Mouse (Mus musculus): Measurements from ENCODE around the gene Atp6v1a. TPM values are rescaled to one million over a fixed set of nuclear protein-coding genes. Genes with fewer than 3 reads are reported as not detected.

Gene Atp6v1a
- 59.6 and 65.5 TPM in 2 replicates for polyA plus RNA-seq (2016; fragmentation: Nextera tagmentation; extraction: Ambion mirVana)

GRCm38 (mm10) chr16:44139536-44140185 lies at the start of gene Atp6v1a, which contains the start of gene Naa50:
Gene Atp6v1a, minus strand, starts transcription at chr16:44139705.
Gene Naa50, plus strand, starts transcription at chr16:44139830.
- no peaks in the 10 kb centered on the region for H3K36me3 ChIP-seq
- peak within 1 kb of the TSS; percentile 94 for H3K4me3 ChIP-seq
- WGBS: under 1% methylated on average over 70 of the region's 71 CpGs
- peaks cover 15% of the 10 kb centered on the region for H3K4me1 ChIP-seq
- H3K9ac ChIP-seq: peak within 1 kb of the TSS; percentile 90
- peak; percentile 89 for ATAC-seq (ENCODE audit: low FRiP score)
- H3K27me3 ChIP-seq: no peaks in the 10 kb centered on the region
- peak within 1 kb of the TSS; percentile 95 for H3K4me2 ChIP-seq (replicated peaks)
- no peaks in the 10 kb centered on the region for H3K9me3 ChIP-seq (replicated peaks)
- peak within 1 kb of the TSS; percentile 98 for H3K27ac ChIP-seq

GRCm38 (mm10) chr16:44188766-44189165 lies 49.3 kb upstream of the Atp6v1a start:
- ATAC-seq (ENCODE audit: low FRiP score): no peak
- 89% methylated on average over 3 of the region's 3 CpGs for WGBS

DNA sequence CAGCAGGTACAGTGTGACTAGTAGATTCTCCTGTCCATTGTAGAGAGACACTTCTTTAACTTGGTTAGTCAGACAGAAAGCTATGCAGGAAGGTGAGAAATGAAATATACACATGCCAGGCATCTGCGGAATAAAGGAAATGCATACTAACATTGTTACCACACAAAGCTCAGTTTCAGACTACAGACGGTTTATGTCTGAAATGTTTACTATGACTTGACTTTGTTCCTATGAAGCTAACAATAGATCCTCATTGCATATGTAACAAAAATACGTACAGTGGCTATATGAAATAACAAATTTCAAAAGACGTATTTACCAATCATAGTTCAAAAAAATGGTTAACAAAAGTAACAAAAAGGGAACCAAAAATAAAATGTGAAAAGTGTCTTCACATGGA lies 47.7 kb upstream of the Atp6v1a start:
- Histone ChIP-seq H3K4me3 (no peak overlapping the region), H3K4me2 (replicated peaks) (no peak overlapping the region), H3K9me3 (replicated peaks) (0 out of 2 replicates have a peak, but pooled peaks cover 5% of the 10 kb centered on the region), H3K9ac (no peak overlapping the region), H3K27me3 (no peaks in the 10 kb centered on the region), H3K27ac (no peak overlapping the region), H3K36me3 (0 out of 2 replicates have a peak, but pooled peaks cover 4% of the 10 kb centered on the region), H3K4me1 (no peaks in the 10 kb centered on the region)
- 96% methylated on average over 4 of the region's 4 CpGs for WGBS
- no peak for ATAC-seq (ENCODE audit: low FRiP score)

More at GRCm38 (mm10) chr16:44188766-44189165, 49.3 kb upstream of the Atp6v1a start:
- Histone ChIP-seq H3K27ac (no peak overlapping the region), H3K36me3 (0 out of 2 replicates have a peak, but pooled peaks cover 4% of the 10 kb centered on the region), H3K9ac (no peak overlapping the region), H3K4me3 (no peak overlapping the region), H3K9me3 (replicated peaks) (0 out of 2 replicates have a peak, but pooled peaks cover 5% of the 10 kb centered on the region), H3K4me1 (no peaks in the 10 kb centered on the region), H3K27me3 (no peaks in the 10 kb centered on the region), H3K4me2 (replicated peaks) (no peak overlapping the region)

DNA sequence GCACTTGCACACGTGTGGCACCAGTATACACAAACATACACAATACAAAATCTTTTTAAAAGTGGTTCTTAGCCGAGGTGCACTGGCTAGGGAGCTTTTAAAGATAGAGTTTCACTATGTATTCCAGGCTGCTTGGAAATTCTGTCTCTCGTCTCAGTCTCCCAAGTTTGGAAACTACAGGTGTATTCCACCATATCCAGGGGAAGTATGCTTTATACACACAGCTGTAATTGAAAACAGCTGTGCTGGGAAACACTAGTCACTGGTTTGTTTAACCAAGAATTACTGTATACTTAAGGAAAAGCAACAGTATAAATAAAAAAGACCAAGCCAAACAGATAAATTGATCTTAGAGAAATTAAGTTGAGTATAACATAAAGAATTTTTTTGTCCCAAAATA lies 45.3 kb upstream of the Atp6v1a start:
- Histone ChIP-seq H3K4me1 (no peaks in the 10 kb centered on the region), H3K9ac (no peak overlapping the region), H3K27me3 (no peaks in the 10 kb centered on the region), H3K27ac (no peak overlapping the region), H3K9me3 (replicated peaks) (0 out of 2 replicates have a peak, but pooled peaks cover 5% of the 10 kb centered on the region), H3K4me2 (replicated peaks) (no peak overlapping the region), H3K36me3 (peaks cover 4% of the 10 kb centered on the region; the same call in 1 of the 2 replicates), H3K4me3 (no peak overlapping the region)
- no peak for ATAC-seq (ENCODE audit: low FRiP score)
- 80% methylated on average over 3 of the region's 3 CpGs for WGBS

- Histone ChIP-seq H3K27me3 (no peaks in the 10 kb centered on the region), H3K36me3 (no peaks in the 10 kb centered on the region; the same call in 1 of the 2 replicates), H3K27ac (no peak overlapping the region), H3K4me3 (no peak overlapping the region), H3K9me3 (replicated peaks) (no peaks in the 10 kb centered on the region), H3K9ac (no peak overlapping the region), H3K4me2 (replicated peaks) (no peak overlapping the region), H3K4me1 (no peaks in the 10 kb centered on the region)
- ATAC-seq (ENCODE audit: low FRiP score): no peak
- 93% methylated on average over 1 of the region's 1 CpGs for WGBS
These were observed 43.1 kb upstream of the Atp6v1a start for GRCm38 (mm10) chr16:44182597-44182996.

DNA sequence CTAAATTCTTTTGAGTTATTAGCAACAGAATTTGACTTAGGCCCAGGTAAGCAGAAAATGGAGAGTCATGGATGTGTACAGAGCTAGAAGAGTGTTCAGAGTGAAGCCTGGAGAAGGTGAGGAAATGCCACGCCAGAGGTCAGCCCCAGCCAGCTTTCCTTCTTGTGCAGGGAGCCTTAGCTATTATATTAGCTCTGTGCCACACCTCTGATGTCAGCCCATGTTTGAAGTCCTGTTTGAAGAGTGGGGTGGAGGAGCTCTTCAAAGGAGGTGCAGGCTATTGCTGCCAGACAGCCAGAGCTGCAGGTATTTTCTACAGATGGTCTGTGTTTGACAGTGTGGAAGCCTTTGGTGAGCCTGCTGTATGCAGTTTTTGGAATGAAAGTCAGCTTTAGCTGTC lies 39.0 kb upstream of the Atp6v1a start:
- Histone ChIP-seq H3K4me3 (no peak overlapping the region), H3K9me3 (replicated peaks) (no peaks in the 10 kb centered on the region), H3K9ac (no peak overlapping the region), H3K27ac (no peak overlapping the region), H3K27me3 (no peaks in the 10 kb centered on the region), H3K36me3 (no peaks in the 10 kb centered on the region; the same call in 1 of the 2 replicates), H3K4me2 (replicated peaks) (no peak overlapping the region), H3K4me1 (peaks cover 15% of the 10 kb centered on the region)
- no peak for ATAC-seq (ENCODE audit: low FRiP score)
- WGBS: 80% methylated on average over 1 of the region's 1 CpGs

DNA sequence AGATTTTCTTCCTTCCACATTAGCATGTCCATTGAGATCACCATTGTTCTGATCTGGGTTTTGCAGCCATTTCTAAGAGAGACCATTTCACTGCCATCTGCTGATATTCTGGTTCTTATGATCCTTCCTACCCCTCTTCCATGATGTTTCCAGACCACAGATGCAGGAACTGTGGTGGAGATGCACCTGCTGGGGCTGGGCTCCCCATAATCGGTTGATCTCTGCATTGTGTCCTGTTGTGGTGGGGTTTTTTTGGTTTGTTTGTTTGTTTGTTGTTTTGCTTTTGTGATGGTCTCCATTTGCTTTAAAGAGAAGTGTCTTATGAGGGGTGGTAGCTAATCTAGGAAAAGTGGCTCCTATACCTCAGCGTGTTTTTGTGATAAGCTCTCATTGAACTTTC lies 37.0 kb upstream of the Atp6v1a start:
- H3K4me2 ChIP-seq (replicated peaks): no peak overlapping the region
- H3K9me3 ChIP-seq (replicated peaks): no peaks in the 10 kb centered on the region
- no peak overlapping the region for H3K4me3 ChIP-seq
- no peaks in the 10 kb centered on the region for H3K27me3 ChIP-seq
- H3K36me3 ChIP-seq: no peaks in the 10 kb centered on the region
- H3K27ac ChIP-seq: no peak overlapping the region
- ATAC-seq (ENCODE audit: low FRiP score): no peak
- peaks cover 17% of the 10 kb centered on the region for H3K4me1 ChIP-seq
- WGBS: 92% methylated on average over 2 of the region's 2 CpGs
- H3K9ac ChIP-seq: no peak overlapping the region

- ATAC-seq (ENCODE audit: low FRiP score): no peak
- H3K27ac ChIP-seq: no peak overlapping the region
- peaks cover 17% of the 10 kb centered on the region for H3K4me1 ChIP-seq
- no peaks in the 10 kb centered on the region for H3K27me3 ChIP-seq
- peak overlapping the region; percentile 13; the same call in 1 of the 2 replicates for H3K4me2 ChIP-seq (replicated peaks)
- H3K36me3 ChIP-seq: no peaks in the 10 kb centered on the region
- WGBS: 90% methylated on average over 1 of the region's 1 CpGs
- no peaks in the 10 kb centered on the region for H3K9me3 ChIP-seq (replicated peaks)
- no peak overlapping the region for H3K9ac ChIP-seq
- no peak overlapping the region for H3K4me3 ChIP-seq
These were observed 35.5 kb upstream of the Atp6v1a start for GRCm38 (mm10) chr16:44175001-44175400.

DNA sequence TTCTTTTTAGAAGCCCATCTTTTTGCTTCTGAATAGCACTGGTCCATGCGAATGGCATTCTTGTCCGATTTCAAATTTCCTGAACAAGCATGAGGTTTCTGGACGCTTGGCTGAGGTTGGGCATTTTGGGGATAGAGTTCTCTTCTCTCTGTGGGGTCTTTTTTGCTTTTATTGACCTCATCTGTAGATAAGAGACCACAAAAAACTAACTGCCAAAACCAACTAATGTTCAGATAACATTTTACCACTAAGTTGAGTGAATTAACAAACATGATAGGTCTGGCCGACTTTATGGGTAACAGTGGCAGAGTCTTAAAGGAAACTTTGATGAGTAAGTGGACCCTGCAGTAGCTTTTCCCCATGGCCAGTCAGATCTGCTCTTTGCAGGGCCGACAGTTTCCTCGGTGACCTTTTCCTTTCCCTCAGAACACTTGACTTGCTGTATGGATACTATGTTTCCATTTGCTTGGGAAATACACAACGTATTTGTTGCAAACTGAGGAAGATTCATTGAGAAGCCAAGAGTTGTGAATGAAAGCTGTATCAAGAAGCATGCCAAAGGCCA lies 34.5 kb upstream of the Atp6v1a start:
- H3K27ac ChIP-seq: peak overlapping the region; percentile 90; the same call in 1 of the 2 replicates
- no peaks in the 10 kb centered on the region for H3K36me3 ChIP-seq
- no peaks in the 10 kb centered on the region for H3K27me3 ChIP-seq
- ATAC-seq (ENCODE audit: low FRiP score): no peak
- peak overlapping the region; percentile 97 for H3K4me3 ChIP-seq
- peak overlapping the region; percentile 96 for H3K9ac ChIP-seq
- H3K4me1 ChIP-seq: peaks cover 17% of the 10 kb centered on the region
- no peaks in the 10 kb centered on the region for H3K9me3 ChIP-seq (replicated peaks)
- WGBS: 29% methylated on average over 7 of the region's 7 CpGs
- H3K4me2 ChIP-seq (replicated peaks): peak overlapping the region; percentile 74

DNA sequence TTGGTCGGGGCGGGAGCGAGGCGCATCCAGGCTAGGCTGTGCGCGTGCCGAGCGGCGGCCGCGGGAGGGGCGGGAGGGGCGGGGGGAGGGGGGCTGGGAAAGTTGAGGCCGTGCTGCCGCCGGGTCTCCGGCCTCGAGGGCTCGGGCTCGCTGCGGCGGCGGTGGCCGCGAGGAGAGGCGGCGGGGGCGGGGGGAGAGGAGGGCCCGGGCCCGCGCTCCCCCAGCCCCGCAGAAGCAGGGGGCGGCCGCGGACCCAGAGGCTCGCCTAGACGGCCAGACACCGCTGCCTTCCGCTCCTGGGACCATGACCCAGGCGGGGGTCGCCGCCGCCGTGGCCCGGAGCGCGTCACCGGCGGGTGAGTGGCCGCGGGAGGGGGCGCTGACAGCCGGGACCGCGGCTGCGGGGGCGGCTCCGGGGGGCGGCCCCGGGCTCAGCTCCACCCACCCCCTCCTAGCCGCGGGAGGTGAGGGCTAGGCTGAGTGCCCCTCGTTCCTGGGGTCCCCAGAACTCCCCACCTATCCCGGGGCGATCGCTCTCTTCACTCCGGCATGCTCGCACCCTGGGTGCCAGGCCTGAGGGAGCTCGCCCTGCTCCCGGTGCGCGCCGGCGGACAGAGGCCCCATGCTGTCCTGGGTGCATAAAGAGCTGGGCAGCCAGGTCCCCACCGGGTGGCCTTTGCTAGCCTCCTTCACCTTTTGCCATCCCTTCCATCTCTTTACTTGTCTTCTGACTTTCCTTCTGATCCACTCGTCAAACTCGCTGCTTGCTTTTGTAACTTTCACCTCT lies 33.8 kb upstream of the Atp6v1a start, which contains the start of gene Usf3:
Gene Usf3 (plus strand): TSS at position 92 of the 787 bp plus-strand sequence.
- under 1% methylated on average over 35 of the region's 77 CpGs for WGBS
- peak; percentile 77 for ATAC-seq (ENCODE audit: low FRiP score)
- Histone ChIP-seq H3K9me3 (replicated peaks) (no peaks in the 10 kb centered on the region), H3K36me3 (no peaks in the 10 kb centered on the region), H3K4me2 (replicated peaks) (peak within 1 kb of the TSS; percentile 74), H3K4me1 (peaks cover 17% of the 10 kb centered on the region), H3K4me3 (peak within 1 kb of the TSS; percentile 97), H3K9ac (peak within 1 kb of the TSS; percentile 96), H3K27ac (peak within 1 kb of the TSS; percentile 90), H3K27me3 (no peaks in the 10 kb centered on the region)

DNA sequence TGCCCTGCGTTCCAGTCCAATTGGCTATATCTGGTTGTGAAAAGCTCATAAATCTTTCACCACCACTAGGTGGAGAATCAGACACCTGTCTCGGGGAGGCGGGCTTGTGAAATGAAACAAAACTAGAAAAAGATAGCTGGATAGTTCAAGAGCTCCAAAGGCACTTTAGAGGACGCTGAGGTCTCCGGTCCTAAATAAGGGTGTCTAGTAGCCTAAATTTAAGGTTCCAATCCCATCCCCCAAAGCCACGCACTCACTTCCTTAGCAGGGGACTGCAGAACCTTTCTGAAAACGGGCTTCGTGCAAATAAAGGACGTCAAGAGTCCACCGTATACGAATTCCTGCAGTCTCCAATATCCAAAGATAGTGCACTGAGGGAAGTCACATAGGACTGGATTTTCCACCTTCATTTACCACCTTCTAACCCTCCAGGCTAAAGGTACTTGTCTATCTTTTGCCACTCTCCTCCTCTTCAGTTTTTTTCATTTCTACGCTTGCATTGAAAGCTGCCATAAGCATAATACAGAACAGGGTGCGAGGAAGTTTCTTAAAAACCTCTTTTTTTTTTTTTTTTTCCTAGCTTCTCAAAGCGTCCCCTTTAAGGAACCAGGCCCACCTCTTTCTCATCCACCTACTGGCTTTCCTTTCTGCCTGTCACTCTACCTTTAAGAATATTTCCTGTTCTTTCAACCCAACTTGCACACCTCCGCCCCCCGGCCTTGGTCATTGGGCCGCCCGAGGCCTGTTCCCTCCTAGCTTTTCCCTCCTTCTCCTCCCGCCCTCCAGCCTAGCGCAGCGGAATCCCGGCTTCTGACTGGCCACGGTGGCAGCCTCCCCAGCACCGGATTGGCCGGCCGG lies 33.0 kb upstream of the Atp6v1a start:
- peak; percentile 100 for ATAC-seq (ENCODE audit: low FRiP score)
- WGBS: 1% methylated on average over 26 of the region's 26 CpGs

More for the DNA sequence above, 33.0 kb upstream of the Atp6v1a start:
- H3K27me3 ChIP-seq: no peaks in the 10 kb centered on the region
- peaks cover 17% of the 10 kb centered on the region for H3K4me1 ChIP-seq
- peak overlapping the region; percentile 97 for H3K4me3 ChIP-seq
- H3K27ac ChIP-seq: peak overlapping the region; percentile 90
- H3K4me2 ChIP-seq (replicated peaks): peak overlapping the region; percentile 74
- no peaks in the 10 kb centered on the region for H3K36me3 ChIP-seq
- H3K9me3 ChIP-seq (replicated peaks): no peaks in the 10 kb centered on the region
- peak overlapping the region; percentile 62 for H3K9ac ChIP-seq

Measured in hindbrain, embryonic 12.5 days (tissue).